Mouse (Mus musculus): Measurements from ENCODE around the gene Nhsl1.

GRCm38 (mm10) chr10:18447299-18447698 lies 128.5 kb downstream of the Nhsl1 start:
- TF ChIP-seq CTCF (IDR thresholded peaks at IDR 0.05; ENCODE audit: control insufficient read depth, insufficient read depth, insufficient read length) = no peak
- TF ChIP-seq USF1 (IDR thresholded peaks at IDR 0.05; ENCODE audit: low read depth) = no peak

All from C2C12 (cell line).